ENCODE assay signal across 25 mouse cellular contexts in the genomic region with DNA sequence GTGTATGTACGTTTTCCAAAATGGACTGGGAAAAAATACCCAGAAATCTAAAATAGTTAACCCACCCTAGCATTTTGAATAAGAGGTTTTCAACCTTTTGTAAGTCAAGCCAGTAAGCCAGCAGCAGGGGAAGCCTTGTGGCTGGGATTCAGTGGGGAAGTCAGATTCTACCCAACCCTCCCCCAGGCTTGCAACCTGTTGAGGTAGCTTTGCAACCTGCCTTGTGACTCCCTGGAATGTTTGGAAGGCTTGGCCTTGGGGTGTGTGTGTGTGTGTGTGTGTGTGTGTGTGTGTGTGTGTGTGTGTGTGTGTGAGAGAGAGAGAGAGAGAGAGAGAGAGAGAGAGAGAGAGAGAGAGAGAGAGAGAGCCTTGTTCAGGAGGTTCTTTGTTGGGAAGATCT.
"Had no signal": no experiment of that assay in that cellular context is flagged by ENCODE, and none has a peak within 500 bp of the region (broad histone marks: within the 10 kb centered on the region; RNA-seq: fewer than 3 reads in every experiment).

No protein-coding gene starts in this region.

- H3K4me3 ChIP-seq: gastrocnemius, adult 2 months; heart, embryonic 10.5 days; heart, embryonic 12.5 days; hindbrain, embryonic 10.5 days; hindbrain, embryonic 12.5 days; intestine, embryonic 15.5 days; layer of hippocampus, adult 2 months; left cerebral cortex, adult 2 months; limb, embryonic 10.5 days; limb, embryonic 12.5 days; liver, embryonic 13.5 days; liver, embryonic 15.5 days had no signal

- H3K4me2 ChIP-seq: heart, embryonic 12.5 days; hindbrain, embryonic 12.5 days; hindbrain, embryonic 14.5 days; intestine, embryonic 15.5 days; limb, embryonic 12.5 days; liver, embryonic 11.5 days; liver, embryonic 13.5 days; liver, embryonic 15.5 days had no signal

- DNase-seq: gastrocnemius, adult 2 months; gastrocnemius, postnatal 10 days; gastrocnemius, postnatal 25 days; heart, adult 18-20 months; heart, postnatal 10 days; heart, postnatal 4 days; kidney, adult 18-20 months; kidney, postnatal 4 days; liver; liver, embryonic 13.5 days had no signal

- H3K9me3 ChIP-seq: heart, embryonic 10.5 days; heart, embryonic 12.5 days; hindbrain, embryonic 10.5 days; hindbrain, embryonic 12.5 days; intestine, embryonic 15.5 days; limb, embryonic 10.5 days; limb, embryonic 12.5 days; liver, embryonic 13.5 days; liver, embryonic 15.5 days had no signal

- H3K27me3 ChIP-seq: heart, embryonic 12.5 days; hindbrain, embryonic 12.5 days; intestine, embryonic 15.5 days; liver, embryonic 15.5 days had no signal

- H3K36me3 ChIP-seq: heart, embryonic 10.5 days; heart, embryonic 12.5 days; hindbrain, embryonic 10.5 days; hindbrain, embryonic 12.5 days; intestine, embryonic 15.5 days; limb, embryonic 10.5 days; limb, embryonic 12.5 days; liver, embryonic 13.5 days; liver, embryonic 15.5 days had no signal

- H3K27ac ChIP-seq: gastrocnemius, adult 2 months; heart, embryonic 10.5 days; hindbrain, embryonic 10.5 days; hindbrain, embryonic 12.5 days; hindbrain, embryonic 14.5 days; intestine, embryonic 15.5 days; layer of hippocampus, adult 2 months; left cerebral cortex, adult 2 months; limb, embryonic 10.5 days; limb, embryonic 12.5 days; liver, embryonic 13.5 days; liver, embryonic 15.5 days had no signal

- ATAC-seq: hindbrain, embryonic 16.5 days; inflammation-experienced regulatory T-cells, adult 6 months; intestine, embryonic 15.5 days; intestine, postnatal 0 days had no signal

- H3K9ac ChIP-seq: heart, embryonic 12.5 days; hindbrain, embryonic 12.5 days; hindbrain, embryonic 14.5 days; intestine, embryonic 15.5 days; limb, embryonic 12.5 days; liver, embryonic 13.5 days; liver, embryonic 15.5 days had no signal
